Mouse (Mus musculus) midbrain, embryonic 16.5 days (tissue): Measurements from ENCODE around the gene Dstyk. TPM values are rescaled to one million over a fixed set of nuclear protein-coding genes. Genes with fewer than 3 reads are reported as not detected.

Experiments
- ATAC-seq: fragments of 200-750 bp; cut with Nextera tagmentation; 2 replicates; pipeline ENCODE4 v1.8.0; 2017; ENCODE audit warnings: moderate TSS enrichment
- H3K27ac ChIP-seq: fragments of 300-500 bp; sonication (generic); 2 replicates; pipeline ENCODE4 v1.5.1; 2014; ENCODE audit warnings: mild to moderate bottlenecking, low read length, mixed read lengths
- H3K27me3 ChIP-seq: fragments of 300-500 bp; sonication (generic); 2 replicates; pipeline ENCODE4 v1.6.1; 2014; ENCODE audit warnings: low read depth, low read length, mixed read lengths; ENCODE audit not compliant: control insufficient read depth, insufficient read depth
- H3K36me3 ChIP-seq: fragments of 300-500 bp; sonication (generic); 2 replicates; pipeline ENCODE4 v1.6.1; 2014; ENCODE audit warnings: mild to moderate bottlenecking, low read length, moderate library complexity, mixed read lengths; ENCODE audit not compliant: control insufficient read depth, insufficient read depth
- H3K4me1 ChIP-seq: fragments of 300-500 bp; sonication (generic); 2 replicates; pipeline ENCODE4 v1.6.1; 2014; ENCODE audit warnings: mild to moderate bottlenecking, low read length, mixed read lengths; ENCODE audit not compliant: control insufficient read depth, insufficient read depth
- H3K4me2 ChIP-seq: fragments of 300-500 bp; sonication (generic); 2 replicates; pipeline ENCODE4 v1.6.1; 2014; ENCODE audit warnings: mild to moderate bottlenecking, low read length, mixed read lengths
- H3K4me3 ChIP-seq: fragments of 300-500 bp; sonication (generic); 2 replicates; pipeline ENCODE4 v1.5.1; 2014; ENCODE audit warnings: low read depth, mild to moderate bottlenecking, low read length, moderate library complexity, mixed read lengths
- H3K9ac ChIP-seq: fragments of 300-500 bp; sonication (generic); 2 replicates; pipeline ENCODE4 v1.6.1; 2014; ENCODE audit warnings: low read depth, low read length, mixed read lengths
- H3K9me3 ChIP-seq: fragments of 300-500 bp; sonication (generic); replicated peaks from 2 replicates; pipeline ENCODE4 v1.6.1; 2014; ENCODE audit warnings: mild to moderate bottlenecking, low read length, mixed read lengths; ENCODE audit not compliant: control insufficient read depth, poor library complexity, severe bottlenecking
- WGBS: fragments of 180-500 bp; shearing (Covaris S2); extraction: QIAGEN DNeasy Blood & Tissue Kit; methylation state at CpG from one replicate; pipeline ENCODE4 v1.1.7; 2014; 5-methylcytosine and 5-hydroxymethylcytosine counted together
- polyA plus RNA-seq: library from polyadenylated mRNA; unstranded; fragments of >200 nt; fragmentation: Nextera tagmentation; extraction: Ambion mirVana; gene quantifications from 2 replicates; pipeline ENCODE4 v1.2.1, GENCODE M21; 2015

Gene Dstyk
- polyA plus RNA-seq, 1 experiment from 2014 or later, result 10.3 TPM

- Histone ChIP-seq H3K4me2 (no peak overlapping the region), H3K27ac (no peak overlapping the region), H3K4me1 (peaks cover 9% of the 10 kb centered on the region), H3K27me3 (no peaks in the 10 kb centered on the region), H3K9me3 (no peaks in the 10 kb centered on the region; the same call in 1 of the 2 replicates), H3K4me3 (no peak overlapping the region), H3K36me3 (no peaks in the 10 kb centered on the region), H3K9ac (no peak overlapping the region)
- WGBS, result 65% methylated on average over 2 of the region's 2 CpGs
- no peak for ATAC-seq
Observed at GRCm38 (mm10) chr1:132396705-132397104, 20.6 kb upstream of the Dstyk start.

- H3K4me3 ChIP-seq, result no peak overlapping the region
- ATAC-seq, result no peak
- H3K9ac ChIP-seq, result no peak overlapping the region
- H3K27me3 ChIP-seq, result no peaks in the 10 kb centered on the region
- H3K9me3 ChIP-seq, result no peaks in the 10 kb centered on the region; the same call in 1 of the 2 replicates
- H3K4me2 ChIP-seq, result no peak overlapping the region
- no peaks in the 10 kb centered on the region for H3K36me3 ChIP-seq
- H3K27ac ChIP-seq, result no peak overlapping the region
- no peaks in the 10 kb centered on the region for H3K4me1 ChIP-seq
- WGBS, result 61% methylated on average over 1 of the region's 1 CpGs
Observed at GRCm38 (mm10) chr1:132400538-132400937, 16.8 kb upstream of the Dstyk start.

GRCm38 (mm10) chr1:132401843-132402242 lies 15.5 kb upstream of the Dstyk start:
- no peak overlapping the region for H3K4me3 ChIP-seq
- H3K4me2 ChIP-seq, result no peak overlapping the region
- no peaks in the 10 kb centered on the region for H3K36me3 ChIP-seq
- H3K4me1 ChIP-seq, result no peaks in the 10 kb centered on the region
- no peak overlapping the region for H3K27ac ChIP-seq
- no peak overlapping the region for H3K9ac ChIP-seq
- no peaks in the 10 kb centered on the region for H3K27me3 ChIP-seq
- H3K9me3 ChIP-seq, result no peaks in the 10 kb centered on the region; the same call in 1 of the 2 replicates
- WGBS, result 90% methylated on average over 1 of the region's 1 CpGs
- ATAC-seq, result no peak

GRCm38 (mm10) chr1:132410657-132411056 lies 6.7 kb upstream of the Dstyk start:
- Histone ChIP-seq H3K4me1 (no peaks in the 10 kb centered on the region), H3K27ac (no peak overlapping the region), H3K9me3 (no peaks in the 10 kb centered on the region), H3K9ac (no peak overlapping the region), H3K4me2 (no peak overlapping the region), H3K36me3 (no peaks in the 10 kb centered on the region), H3K4me3 (no peak overlapping the region), H3K27me3 (no peaks in the 10 kb centered on the region)
- WGBS, result 80% methylated on average over 3 of the region's 3 CpGs
- ATAC-seq, result no peak

- no peak overlapping the region for H3K9ac ChIP-seq
- peaks cover 13% of the 10 kb centered on the region for H3K4me1 ChIP-seq
- H3K27me3 ChIP-seq, result no peaks in the 10 kb centered on the region
- H3K4me3 ChIP-seq, result no peak overlapping the region
- no peak overlapping the region for H3K27ac ChIP-seq
- no peak for ATAC-seq
- WGBS, result 76% methylated on average over 8 of the region's 8 CpGs
- H3K36me3 ChIP-seq, result no peaks in the 10 kb centered on the region
- no peaks in the 10 kb centered on the region for H3K9me3 ChIP-seq
- peak overlapping the region; percentile 83; the same call in 1 of the 2 replicates for H3K4me2 ChIP-seq
Observed at GRCm38 (mm10) chr1:132416244-132416942, 962 bp upstream of the Dstyk start.

- H3K27ac ChIP-seq, result peak overlapping the region; percentile 88
- H3K36me3 ChIP-seq, result no peaks in the 10 kb centered on the region
- peak overlapping the region; percentile 83 for H3K4me2 ChIP-seq
- WGBS, result 20% methylated on average over 6 of the region's 6 CpGs
- H3K9ac ChIP-seq, result peak overlapping the region; percentile 90
- H3K27me3 ChIP-seq, result no peaks in the 10 kb centered on the region
- peak overlapping the region; percentile 82 for H3K4me3 ChIP-seq
- no peak for ATAC-seq
- H3K9me3 ChIP-seq, result no peaks in the 10 kb centered on the region
- H3K4me1 ChIP-seq, result peaks cover 13% of the 10 kb centered on the region
Observed at GRCm38 (mm10) chr1:132416943-132417290, 438 bp upstream of the Dstyk start.

- Histone ChIP-seq H3K9ac (no peak overlapping the region), H3K9me3 (no peaks in the 10 kb centered on the region), H3K27ac (no peak overlapping the region), H3K4me1 (peaks cover 13% of the 10 kb centered on the region), H3K4me3 (no peak overlapping the region), H3K27me3 (no peaks in the 10 kb centered on the region), H3K4me2 (no peak overlapping the region), H3K36me3 (no peaks in the 10 kb centered on the region)
- no peak for ATAC-seq
- WGBS, result 88% methylated on average over 2 of the region's 2 CpGs
Observed at GRCm38 (mm10) chr1:132420206-132420605, 2.9 kb downstream of the Dstyk start.

- Histone ChIP-seq H3K27me3 (no peaks in the 10 kb centered on the region), H3K27ac (no peak overlapping the region), H3K9me3 (no peaks in the 10 kb centered on the region), H3K36me3 (no peaks in the 10 kb centered on the region), H3K4me3 (no peak overlapping the region), H3K4me1 (peaks cover 16% of the 10 kb centered on the region), H3K9ac (no peak overlapping the region), H3K4me2 (no peak overlapping the region)
- ATAC-seq, result no peak
- WGBS, result 89% methylated on average over 7 of the region's 7 CpGs
Observed at GRCm38 (mm10) chr1:132420662-132421061, 3.3 kb downstream of the Dstyk start.

GRCm38 (mm10) chr1:132422912-132423696 lies 5.7 kb downstream of the Dstyk start:
- no peak overlapping the region for H3K9ac ChIP-seq
- H3K27ac ChIP-seq, result no peak overlapping the region
- no peaks in the 10 kb centered on the region for H3K27me3 ChIP-seq
- H3K4me1 ChIP-seq, result peaks cover 16% of the 10 kb centered on the region
- H3K9me3 ChIP-seq, result no peaks in the 10 kb centered on the region
- ATAC-seq, result no peak
- 94% methylated on average over 5 of the region's 5 CpGs for WGBS
- H3K4me3 ChIP-seq, result no peak overlapping the region
- H3K36me3 ChIP-seq, result no peaks in the 10 kb centered on the region
- no peak overlapping the region for H3K4me2 ChIP-seq
